Mouse (Mus musculus) MEL (cell line): ENCODE data around the gene D430041D05Rik. TPM values are rescaled to one million over a fixed set of nuclear protein-coding genes. Genes with fewer than 3 reads are reported as not detected.
A peak's percentile ranks its signal among the peaks of the same experiment; 100 is the strongest.

ENCODE experiments used
- DNase-seq: peaks from one replicate; pipeline ENCODE4 v3.0.0; 2011; ENCODE audit warnings: low read depth, low spot score
- H3K27ac ChIP-seq: 2 replicates; pipeline ENCODE4 v1.5.1; 2012; ENCODE audit warnings: low read depth, mild to moderate bottlenecking, control low read depth, low read length, moderate library complexity; ENCODE audit not compliant: control insufficient read depth
- H3K27me3 ChIP-seq, 2 experiments: fragments of 150-350 bp in 1 of 2; sonication (generic) in 1 of 2; 2 replicates each; pipeline ENCODE4 v1.6.1; 2012; ENCODE audit warnings: low read length in 2 of 2, mild to moderate bottlenecking in 2 of 2, improper control_type of control experiment in 1 of 2, moderate library complexity in 1 of 2; ENCODE audit not compliant: insufficient read depth in 2 of 2, control insufficient read depth in 1 of 2
- H3K36me3 ChIP-seq, 2 experiments: 2 replicates each; pipeline ENCODE4 v1.6.1; 2012 to 2014; ENCODE audit warnings: low read length in 2 of 2, improper control_type of control experiment in 1 of 2, inconsistent platforms in 1 of 2, mild to moderate bottlenecking in 1 of 2; ENCODE audit not compliant: insufficient read depth in 2 of 2, control insufficient read depth in 1 of 2
- H3K4me1 ChIP-seq, 2 experiments: fragments of 150-350 bp in 1 of 2; sonication (generic) in 1 of 2; 2 replicates each; pipeline ENCODE4 v1.6.1; 2012; ENCODE audit warnings: low read length in 2 of 2, improper control_type of control experiment in 1 of 2, mild to moderate bottlenecking in 1 of 2; ENCODE audit not compliant: insufficient read depth in 2 of 2, control insufficient read depth in 1 of 2
- H3K4me3 ChIP-seq, 2 experiments: fragments of 150-350 bp in 1 of 2; sonication (generic) in 1 of 2; 2 replicates each; pipeline ENCODE4 v1.5.1; 2012; ENCODE audit warnings: low read depth in 2 of 2, low read length in 2 of 2, mild to moderate bottlenecking in 2 of 2, moderate library complexity in 2 of 2, control low read depth in 1 of 2, improper control_type of control experiment in 1 of 2; ENCODE audit not compliant: control insufficient read depth in 1 of 2, insufficient read depth in 1 of 2
- H3K79me2 ChIP-seq: 2 replicates; pipeline ENCODE4 v1.6.1; 2012; ENCODE audit warnings: mild to moderate bottlenecking, low read length, moderate library complexity; ENCODE audit not compliant: control insufficient read depth, poor library complexity, insufficient read depth
- H3K9ac ChIP-seq: 2 replicates; pipeline ENCODE4 v1.6.1; 2012; ENCODE audit warnings: low read depth, mild to moderate bottlenecking, control low read depth, low read length, moderate library complexity; ENCODE audit not compliant: control insufficient read depth, poor library complexity, severe bottlenecking
- H3K9me3 ChIP-seq: fragments of 150-350 bp; sonication (generic); replicated peaks from 2 replicates; pipeline ENCODE4 v1.6.1; 2012; ENCODE audit warnings: mild to moderate bottlenecking, low read length, improper control_type of control experiment, moderate library complexity; ENCODE audit not compliant: insufficient read depth
- BHLHE40 ChIP-seq: IDR thresholded peaks from 2 replicates; pipeline ENCODE4 v1.6.1; 2012; ENCODE audit warnings: low read depth, mild to moderate bottlenecking, inconsistent platforms, low read length, improper control_type of control experiment, borderline replicate concordance
- CHD1 ChIP-seq: IDR thresholded peaks from 2 replicates; pipeline ENCODE4 v1.6.1; 2012; ENCODE audit warnings: low read depth, mild to moderate bottlenecking, inconsistent platforms, low read length, improper control_type of control experiment
- CHD2 ChIP-seq: IDR thresholded peaks from 2 replicates; pipeline ENCODE4 v1.6.1; 2011; ENCODE audit warnings: low read length, improper control_type of control experiment
- CTCF ChIP-seq, 3 experiments: IDR thresholded peaks in 2 of 3; conservative IDR thresholded peaks in 1 of 3; 2 replicates each; pipeline ENCODE4 v1.5.1; 2011 to 2012; ENCODE audit warnings: low read length in 3 of 3, low read depth in 2 of 3, mild to moderate bottlenecking in 2 of 3, improper control_type of control experiment in 1 of 3, inconsistent platforms in 1 of 3, mixed read lengths in 1 of 3, moderate library complexity in 1 of 3; ENCODE audit not compliant: control insufficient read depth in 1 of 3, insufficient read depth in 1 of 3, poor library complexity in 1 of 3, severe bottlenecking in 1 of 3
- E2F4 ChIP-seq: IDR thresholded peaks from 2 replicates; pipeline ENCODE4 v1.6.1; 2011; ENCODE audit warnings: low read depth, low read length, improper control_type of control experiment, borderline replicate concordance
- ELF1 ChIP-seq: IDR thresholded peaks from 2 replicates; pipeline ENCODE4 v1.6.1; 2014; ENCODE audit warnings: low read depth, mild to moderate bottlenecking, inconsistent platforms, low read length, improper control_type of control experiment, moderate library complexity
- EP300 ChIP-seq, 2 experiments: IDR thresholded peaks; 2 replicates each; pipeline ENCODE4 v1.6.1; 2011; ENCODE audit warnings: improper control_type of control experiment in 2 of 2, low read length in 2 of 2, low read depth in 1 of 2, mild to moderate bottlenecking in 1 of 2
- ETS1 ChIP-seq: IDR thresholded peaks from 2 replicates; pipeline ENCODE4 v1.6.1; 2012; ENCODE audit warnings: low read depth, mild to moderate bottlenecking, inconsistent platforms, low read length, improper control_type of control experiment, moderate library complexity
- GABPA ChIP-seq: IDR thresholded peaks from 2 replicates; pipeline ENCODE4 v1.6.1; 2012; ENCODE audit warnings: low read depth, mild to moderate bottlenecking, inconsistent platforms, low read length, improper control_type of control experiment, moderate library complexity
- GATA1 ChIP-seq: IDR thresholded peaks from 2 replicates; pipeline ENCODE4 v1.6.1; 2011; ENCODE audit warnings: low read depth, low read length, improper control_type of control experiment
- HCFC1 ChIP-seq: IDR thresholded peaks from 2 replicates; pipeline ENCODE4 v1.6.1; 2012; ENCODE audit warnings: low read depth, mild to moderate bottlenecking, inconsistent platforms, low read length, improper control_type of control experiment, moderate library complexity
- JUND ChIP-seq: IDR thresholded peaks from 2 replicates; pipeline ENCODE4 v1.6.1; 2011; ENCODE audit warnings: low read depth, mild to moderate bottlenecking, improper control_type of control experiment, low read length
- KAT2A ChIP-seq: conservative IDR thresholded peaks from 2 replicates; pipeline ENCODE4 v1.6.1; 2012; ENCODE audit warnings: low read depth, low read length, improper control_type of control experiment, inconsistent platforms
- MAFK ChIP-seq: IDR thresholded peaks from 2 replicates; pipeline ENCODE4 v1.6.1; 2011; ENCODE audit warnings: low read depth, mild to moderate bottlenecking, low read length, improper control_type of control experiment, borderline replicate concordance
- MAX ChIP-seq: IDR thresholded peaks from 2 replicates; pipeline ENCODE4 v1.6.1; 2011; ENCODE audit warnings: low read length, improper control_type of control experiment
- MAZ ChIP-seq: IDR thresholded peaks from 2 replicates; pipeline ENCODE4 v1.6.1; 2012; ENCODE audit warnings: low read depth, mild to moderate bottlenecking, inconsistent platforms, low read length, improper control_type of control experiment
- MEF2A ChIP-seq: IDR thresholded peaks from 2 replicates; pipeline ENCODE4 v1.6.1; 2014; ENCODE audit warnings: low read depth, mild to moderate bottlenecking, inconsistent platforms, low read length, improper control_type of control experiment; ENCODE audit not compliant: poor library complexity, insufficient replicate concordance, severe bottlenecking; ENCODE audit errors: extremely low read depth
- MXI1 ChIP-seq: IDR thresholded peaks from 2 replicates; pipeline ENCODE4 v1.6.1; 2011; ENCODE audit warnings: mild to moderate bottlenecking, low read depth, low read length, improper control_type of control experiment
- MYB ChIP-seq: IDR thresholded peaks from 2 replicates; pipeline ENCODE4 v1.6.1; 2011; ENCODE audit warnings: mild to moderate bottlenecking, low read depth, low read length, improper control_type of control experiment
- MYC ChIP-seq: IDR thresholded peaks from 2 replicates; pipeline ENCODE4 v1.6.1; 2011; ENCODE audit warnings: low read depth, mild to moderate bottlenecking, low read length, improper control_type of control experiment, moderate library complexity
- NELFE ChIP-seq: IDR thresholded peaks from 2 replicates; pipeline ENCODE4 v1.6.1; 2011; ENCODE audit warnings: low read depth, low read length, improper control_type of control experiment
- NRF1 ChIP-seq: IDR thresholded peaks from 2 replicates; pipeline ENCODE4 v1.6.1; 2014; ENCODE audit warnings: low read depth, mild to moderate bottlenecking, inconsistent platforms, low read length, improper control_type of control experiment, moderate library complexity; ENCODE audit not compliant: poor library complexity, insufficient read depth, severe bottlenecking
- POLR2A ChIP-seq, 2 experiments: IDR thresholded peaks; 2 replicates each; pipeline ENCODE4 v1.6.1; 2011 to 2012; ENCODE audit warnings: low read length in 2 of 2, mild to moderate bottlenecking in 2 of 2, control low read depth in 1 of 2, improper control_type of control experiment in 1 of 2, low read depth in 1 of 2, moderate library complexity in 1 of 2; ENCODE audit not compliant: control insufficient read depth in 1 of 2, insufficient read depth in 1 of 2, poor library complexity in 1 of 2
- POLR2AphosphoS2 ChIP-seq: IDR thresholded peaks from 2 replicates; pipeline ENCODE4 v1.6.1; 2011; ENCODE audit warnings: low read length, improper control_type of control experiment
- RAD21 ChIP-seq: IDR thresholded peaks from 2 replicates; pipeline ENCODE4 v1.6.1; 2011; ENCODE audit warnings: mild to moderate bottlenecking, low read depth, low read length, improper control_type of control experiment
- RCOR1 ChIP-seq: IDR thresholded peaks from 2 replicates; pipeline ENCODE4 v1.6.1; 2012; ENCODE audit warnings: low read depth, mild to moderate bottlenecking, inconsistent platforms, low read length, improper control_type of control experiment
- SIN3A ChIP-seq: IDR thresholded peaks from 2 replicates; pipeline ENCODE4 v1.6.1; 2012; ENCODE audit warnings: low read length, improper control_type of control experiment, inconsistent platforms
- SMC3 ChIP-seq: IDR thresholded peaks from 2 replicates; pipeline ENCODE4 v1.6.1; 2011; ENCODE audit warnings: low read depth, low read length, improper control_type of control experiment
- TAL1 ChIP-seq: IDR thresholded peaks from 2 replicates; pipeline ENCODE4 v1.6.1; 2012; ENCODE audit warnings: mild to moderate bottlenecking, inconsistent platforms, low read length, moderate library complexity, mixed read lengths
- TBP ChIP-seq: IDR thresholded peaks from 2 replicates; pipeline ENCODE4 v1.8.0; 2011; ENCODE audit warnings: low read depth, low read length, improper control_type of control experiment
- TCF12 ChIP-seq: IDR thresholded peaks from 2 replicates; pipeline ENCODE4 v1.6.1; 2014; ENCODE audit warnings: low read depth, mild to moderate bottlenecking, inconsistent platforms, low read length, improper control_type of control experiment, moderate library complexity
- UBTF ChIP-seq: IDR thresholded peaks from 2 replicates; pipeline ENCODE4 v1.6.1; 2012; ENCODE audit warnings: low read depth, mild to moderate bottlenecking, inconsistent platforms, low read length, improper control_type of control experiment, moderate library complexity, borderline replicate concordance; ENCODE audit not compliant: insufficient read depth
- USF1 ChIP-seq: IDR thresholded peaks from 2 replicates; pipeline ENCODE4 v1.6.1; 2014; ENCODE audit warnings: low read depth, mild to moderate bottlenecking, inconsistent platforms, low read length, improper control_type of control experiment, moderate library complexity
- USF2 ChIP-seq, 2 experiments: IDR thresholded peaks; 2 replicates each; pipeline ENCODE4 v1.6.1; 2011 to 2012; ENCODE audit warnings: improper control_type of control experiment in 2 of 2, low read length in 2 of 2, borderline replicate concordance in 1 of 2, inconsistent platforms in 1 of 2, low read depth in 1 of 2, mild to moderate bottlenecking in 1 of 2; ENCODE audit not compliant: insufficient read depth in 1 of 2
- ZC3H11A ChIP-seq: IDR thresholded peaks from 2 replicates; pipeline ENCODE4 v1.6.1; 2012; ENCODE audit warnings: low read depth, mild to moderate bottlenecking, inconsistent platforms, low read length, improper control_type of control experiment
- ZKSCAN1 ChIP-seq: IDR thresholded peaks from 2 replicates; pipeline ENCODE4 v1.6.1; 2012; ENCODE audit warnings: low read depth, mild to moderate bottlenecking, inconsistent platforms, low read length, improper control_type of control experiment, moderate library complexity
- ZMIZ1 ChIP-seq: IDR thresholded peaks from 2 replicates; pipeline ENCODE4 v1.6.1; 2012; ENCODE audit warnings: low read depth, mild to moderate bottlenecking, inconsistent platforms, low read length, improper control_type of control experiment, moderate library complexity
- ZNF384 ChIP-seq: IDR thresholded peaks from 2 replicates; pipeline ENCODE4 v1.6.1; 2012; ENCODE audit warnings: low read depth, mild to moderate bottlenecking, inconsistent platforms, low read length, improper control_type of control experiment
- polyA plus RNA-seq, 2 experiments: library from polyadenylated mRNA; stranded (reverse) in 1 of 2; unstranded in 1 of 2; fragments of >175 nt in 1 of 2; fragments of >200 nt in 1 of 2; gene quantifications; 2 replicates each; pipeline versions ENCODE4 v1.2.1 to v1.2.4; 2012; ENCODE audit warnings: low replicate concordance in 2 of 2, low read depth in 1 of 2; ENCODE audit not compliant: insufficient read length in 2 of 2, insufficient read depth in 1 of 2, missing spikeins in 1 of 2
- total RNA-seq: library from RNA; depleted of rRNA; stranded (reverse); fragments of 300-350 nt; gene quantifications from 2 replicates; pipeline ENCODE4 v1.2.3, GENCODE M21; 2012

The D430041D05Rik gene
- total and polyA plus RNA-seq, 3 experiments, result 0.46 to 1.1 TPM; not detected in 1

DNA sequence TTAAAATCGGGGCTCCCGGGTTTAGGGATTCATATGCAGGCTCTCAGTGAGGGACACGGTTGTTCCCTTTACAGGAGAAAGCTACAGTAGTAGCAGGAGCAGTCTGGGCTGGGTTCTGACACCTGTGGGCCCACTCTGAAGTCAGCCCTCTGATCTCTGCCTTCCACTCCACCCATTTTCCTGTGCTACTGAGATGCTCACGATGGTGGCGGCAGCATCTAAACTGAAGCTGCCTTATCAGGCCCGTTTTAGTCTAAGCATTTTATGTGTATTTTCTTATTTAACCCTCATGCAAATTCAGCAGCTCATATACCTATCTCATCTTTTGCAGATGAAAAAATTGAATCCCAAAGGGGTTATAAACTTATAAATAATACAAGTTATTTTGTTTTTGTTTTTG, 306.0 kb downstream of the D430041D05Rik start:
- no peaks in the 10 kb centered on the region for H3K79me2 ChIP-seq
- peaks cover 0 to 14% of the 10 kb centered on the region in 2 experiments; a peak in 2 of 4 replicates for H3K36me3 ChIP-seq
- H3K9me3 ChIP-seq, result no peaks in the 10 kb centered on the region
- no peak overlapping the region for H3K4me3 ChIP-seq
- peaks cover 6 to 22% of the 10 kb centered on the region in 2 experiments for H3K4me1 ChIP-seq
- H3K9ac ChIP-seq, result no peak overlapping the region
- no peak overlapping the region for H3K27ac ChIP-seq
- DNase-seq, result peak; percentile 46
- H3K27me3 ChIP-seq, result no peaks in the 10 kb centered on the region
- TF ChIP-seq SMC3, result no peak
- TF ChIP-seq CHD2, result no peak
- TF ChIP-seq POLR2AphosphoS2, result no peak
- TF ChIP-seq KAT2A, result no peak
- no peak for TF ChIP-seq ZNF384
- no peak for TF ChIP-seq MAZ
- TF ChIP-seq ZMIZ1, result no peak
- peak; percentile 41; the same call in 1 of the 2 replicates for TF ChIP-seq ETS1
- TF ChIP-seq RCOR1, result peak; percentile 57
- TF ChIP-seq MXI1, result no peak
- TF ChIP-seq POLR2A (IDR thresholded peaks at IDR 0.05; ENCODE audit: control insufficient read depth in 1 of 2, insufficient read depth in 1 of 2, low read depth in 1 of 2, low read length in 2 of 2, poor library complexity in 1 of 2), result no peak
- TF ChIP-seq CHD1, result no peak
- no peak for TF ChIP-seq ZKSCAN1
- no peak for TF ChIP-seq MAFK
- TF ChIP-seq TAL1, result peak; percentile 34; the same call in 1 of the 2 replicates
- TF ChIP-seq CTCF (IDR thresholded peaks at IDR 0.05 in 2 of 3, conservative IDR thresholded peaks at IDR 0.05 in 1 of 3; ENCODE audit: control insufficient read depth in 1 of 3, insufficient read depth in 1 of 3, low read depth in 2 of 3, low read length in 3 of 3, poor library complexity in 1 of 3, severe bottlenecking in 1 of 3), result no peak
- TF ChIP-seq JUND, result no peak
- TF ChIP-seq E2F4, result no peak
- no peak for TF ChIP-seq RAD21
- no peak for TF ChIP-seq UBTF
- peak; percentile 26; the same call in 1 of the 2 replicates for TF ChIP-seq SIN3A
- no peak for TF ChIP-seq MYC
- TF ChIP-seq NELFE, result no peak
- no peak for TF ChIP-seq MYB
- TF ChIP-seq HCFC1, result no peak
- TF ChIP-seq GATA1, result peak; percentile 63; the same call in 1 of the 2 replicates
- no peak for TF ChIP-seq TBP
- peak; percentile 35 to 62; a peak in 1 of 4 replicates for TF ChIP-seq EP300 (IDR thresholded peaks at IDR 0.05; ENCODE audit: low read depth in 1 of 2, low read length in 2 of 2)
- TF ChIP-seq USF1, result no peak
- TF ChIP-seq BHLHE40, result no peak
- TF ChIP-seq MAX, result no peak
- no peak for TF ChIP-seq USF2 (IDR thresholded peaks at IDR 0.05; ENCODE audit: borderline replicate concordance in 1 of 2, insufficient read depth in 1 of 2, low read depth in 1 of 2, low read length in 2 of 2)
- TF ChIP-seq TCF12, result peak; percentile 70; the same call in 1 of the 2 replicates
- TF ChIP-seq MEF2A, result no peak
- TF ChIP-seq ELF1, result no peak
- TF ChIP-seq GABPA, result no peak
- TF ChIP-seq NRF1, result no peak
- no peak for TF ChIP-seq ZC3H11A
